Mouse (Mus musculus) myocyte (in vitro differentiated cells): ENCODE results near the gene Rad51b.

ENCODE experiments used
- MAX ChIP-seq: IDR thresholded peaks from one replicate; pipeline ENCODE4 v1.6.1; 2011; ENCODE audit warnings: low read depth, mild to moderate bottlenecking, control low read depth
- MYOG ChIP-seq, 3 experiments: IDR thresholded peaks; one replicate each; pipeline ENCODE4 v1.6.1; 2011; ENCODE audit warnings: control low read depth in 2 of 3, low read depth in 2 of 3, mild to moderate bottlenecking in 2 of 3; ENCODE audit not compliant: insufficient read length in 2 of 3, control insufficient read depth in 1 of 3, insufficient read depth in 1 of 3
- POLR2A ChIP-seq: IDR thresholded peaks from one replicate; pipeline ENCODE4 v1.6.1; 2011; ENCODE audit warnings: low read depth, mild to moderate bottlenecking, control low read depth, moderate library complexity; ENCODE audit not compliant: insufficient read length
- TCF3 ChIP-seq: IDR thresholded peaks from one replicate; pipeline ENCODE4 v1.6.1; 2011; ENCODE audit warnings: low read depth, control low read depth; ENCODE audit not compliant: insufficient read length
- USF1 ChIP-seq: IDR thresholded peaks from one replicate; pipeline ENCODE4 v1.6.1; 2011; ENCODE audit warnings: low read depth, mild to moderate bottlenecking, control low read depth, moderate library complexity

DNA sequence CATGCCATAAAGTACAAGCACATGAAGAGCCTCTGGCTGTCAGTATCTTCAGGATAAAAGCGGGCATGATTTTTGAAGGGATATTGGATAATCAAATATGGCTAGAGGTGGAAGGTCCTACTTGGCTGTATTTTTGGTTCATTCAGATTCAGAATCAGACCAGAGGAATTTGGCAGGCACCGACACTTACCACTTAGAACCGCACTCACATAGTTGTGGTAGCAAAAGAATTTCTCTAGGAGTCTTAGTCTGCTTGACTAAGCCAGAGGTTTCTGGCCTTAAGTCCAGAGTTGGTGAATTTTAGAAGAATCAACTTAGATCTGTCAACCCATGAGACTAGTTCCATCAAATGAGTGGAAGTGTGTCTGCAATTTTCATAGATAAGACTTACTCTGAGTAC lies 217.6 kb downstream of the Rad51b start:
- TF ChIP-seq POLR2A (no peak), MYOG (IDR thresholded peaks at IDR 0.05; ENCODE audit: control insufficient read depth in 1 of 3, insufficient read depth in 1 of 3, insufficient read length in 2 of 3, low read depth in 2 of 3) (no peak), TCF3 (no peak), USF1 (no peak), MAX (no peak)
